Mouse (Mus musculus) heart, postnatal 0 days (tissue): ENCODE measurements around the gene Map2k6. TPM values are rescaled to one million over a fixed set of nuclear protein-coding genes. Genes with fewer than 3 reads are reported as not detected.

Source experiments
- ATAC-seq: fragments of 200-750 bp; cut with Nextera tagmentation; 2 replicates; pipeline ENCODE4 v1.8.0; 2017; ENCODE audit warnings: low read depth, moderate number of reproducible peaks, moderate library complexity; ENCODE audit not compliant: insufficient read depth
- DNase-seq: peaks from one replicate; pipeline ENCODE4 v3.0.0-alpha.2; 2016; ENCODE audit warnings: low spot score
- H3K27ac ChIP-seq: fragments of 300-500 bp; sonication (generic); 2 replicates; pipeline ENCODE4 v1.5.1; 2014; ENCODE audit warnings: low read depth, mild to moderate bottlenecking
- H3K27me3 ChIP-seq: fragments of 300-500 bp; sonication (generic); 2 replicates; pipeline ENCODE4 v1.6.1; 2014; ENCODE audit warnings: low read length, mixed read lengths; ENCODE audit not compliant: control insufficient read depth, insufficient read depth
- H3K36me3 ChIP-seq: fragments of 300-500 bp; sonication (generic); replicated peaks from 2 replicates; pipeline ENCODE4 v1.6.1; 2014; ENCODE audit warnings: low read length, mixed read lengths; ENCODE audit not compliant: control insufficient read depth, insufficient read depth
- H3K4me1 ChIP-seq: fragments of 300-500 bp; sonication (generic); 2 replicates; pipeline ENCODE4 v1.6.1; 2014; ENCODE audit warnings: antibody characterized with exemption; ENCODE audit not compliant: control insufficient read depth, insufficient read depth
- H3K4me2 ChIP-seq: fragments of 300-500 bp; sonication (generic); 2 replicates; pipeline ENCODE4 v1.6.1; 2014; ENCODE audit warnings: low read depth, mild to moderate bottlenecking, low read length, moderate library complexity
- H3K4me3 ChIP-seq: fragments of 300-500 bp; sonication (generic); 2 replicates; pipeline ENCODE4 v1.5.1; 2014; ENCODE audit warnings: low read depth, low read length
- H3K9ac ChIP-seq: fragments of 300-500 bp; sonication (generic); replicated peaks from 2 replicates; pipeline ENCODE4 v1.6.1; 2014; ENCODE audit warnings: low read depth, low read length, mixed read lengths
- H3K9me3 ChIP-seq: fragments of 300-500 bp; sonication (generic); replicated peaks from 2 replicates; pipeline ENCODE4 v1.6.1; 2016; ENCODE audit warnings: low read length; ENCODE audit not compliant: control insufficient read depth
- CTCF ChIP-seq: IDR thresholded peaks from 2 replicates; pipeline ENCODE4 v1.5.1; 2016; ENCODE audit warnings: antibody characterized with exemption, control low read depth, low read depth
- EP300 ChIP-seq: IDR thresholded peaks from 2 replicates; pipeline ENCODE4 v1.6.1; 2016; ENCODE audit warnings: antibody characterized with exemption, low read depth
- WGBS: fragments of 180-500 bp; shearing (Covaris S2); extraction: QIAGEN DNeasy Blood & Tissue Kit; methylation state at CpG from one replicate; pipeline ENCODE4 v1.1.7; 2014; 5-methylcytosine and 5-hydroxymethylcytosine counted together
- polyA plus RNA-seq: library from polyadenylated mRNA; unstranded; fragments of >200 nt; fragmentation: Nextera tagmentation; extraction: Ambion mirVana; gene quantifications from 2 replicates; pipeline ENCODE4 v1.2.1, GENCODE M21; 2015
- total RNA-seq: library from RNA; depleted of rRNA; stranded (reverse); fragments of >200 nt; gene quantifications from 2 replicates; pipeline ENCODE4 v1.2.3, GENCODE M21; 2014; ENCODE audit warnings: low replicate concordance

The Map2k6 gene
- total and polyA plus RNA-seq, 2 experiments from 2014 or later, result 9.3 to 17.4 TPM

DNA sequence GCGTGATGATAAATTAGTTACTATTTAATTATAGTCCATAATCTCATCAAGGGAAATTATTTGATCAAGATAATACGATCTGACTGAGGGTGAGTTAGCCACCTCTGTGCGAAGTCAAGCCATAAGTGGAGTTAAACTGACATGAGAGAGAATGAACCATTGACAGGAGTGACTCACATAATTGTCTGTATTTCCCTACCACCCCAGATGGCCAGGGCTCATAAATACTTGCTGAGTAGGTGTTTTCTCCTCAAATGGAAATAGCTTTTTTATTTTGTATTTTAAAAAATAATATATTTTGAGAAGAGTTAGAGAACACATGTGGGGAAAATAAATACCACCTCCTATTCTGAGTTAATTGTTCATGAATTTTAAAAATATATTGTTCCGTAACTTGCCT is 127.2 kb downstream of the Map2k6 start:
- Histone ChIP-seq H3K4me3 (no peak overlapping the region), H3K4me1 (no peaks in the 10 kb centered on the region), H3K9me3 (no peaks in the 10 kb centered on the region), H3K27me3 (no peaks in the 10 kb centered on the region), H3K27ac (no peak overlapping the region), H3K4me2 (no peak overlapping the region), H3K9ac (no peak overlapping the region), H3K36me3 (no peaks in the 10 kb centered on the region)
- ATAC-seq (no peak), DNase-seq (no peak)
- TF ChIP-seq EP300, result no peak
- TF ChIP-seq CTCF, result no peak
- 93% methylated on average over 4 of the region's 4 CpGs for WGBS

DNA sequence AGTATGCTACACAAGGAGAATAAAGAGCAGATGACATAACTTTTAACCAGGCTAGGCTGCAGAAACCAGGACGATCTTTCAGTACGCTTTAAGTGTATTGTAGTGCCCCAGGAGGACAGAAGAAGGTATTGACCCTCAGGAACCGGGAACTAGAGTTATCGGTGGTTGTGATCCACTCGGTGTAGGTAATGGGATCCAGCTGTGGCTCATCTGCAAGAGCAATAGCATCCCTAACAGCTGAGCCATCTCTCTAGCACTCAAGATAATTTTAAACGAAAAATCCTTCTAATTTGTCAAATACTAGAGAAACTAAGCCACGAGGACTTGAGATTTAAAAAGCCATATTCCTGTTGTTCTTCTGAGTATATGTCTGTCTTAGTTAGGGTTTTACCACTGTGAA is 132.2 kb downstream of the Map2k6 start:
- Histone ChIP-seq H3K27ac (no peak overlapping the region), H3K4me3 (no peak overlapping the region), H3K36me3 (no peaks in the 10 kb centered on the region), H3K9ac (no peak overlapping the region), H3K4me2 (no peak overlapping the region), H3K9me3 (no peaks in the 10 kb centered on the region), H3K4me1 (no peaks in the 10 kb centered on the region), H3K27me3 (no peaks in the 10 kb centered on the region)
- 62% methylated on average over 7 of the region's 7 CpGs for WGBS
- DNase-seq (no peak), ATAC-seq (no peak)
- TF ChIP-seq CTCF (no peak), EP300 (no peak)

DNA sequence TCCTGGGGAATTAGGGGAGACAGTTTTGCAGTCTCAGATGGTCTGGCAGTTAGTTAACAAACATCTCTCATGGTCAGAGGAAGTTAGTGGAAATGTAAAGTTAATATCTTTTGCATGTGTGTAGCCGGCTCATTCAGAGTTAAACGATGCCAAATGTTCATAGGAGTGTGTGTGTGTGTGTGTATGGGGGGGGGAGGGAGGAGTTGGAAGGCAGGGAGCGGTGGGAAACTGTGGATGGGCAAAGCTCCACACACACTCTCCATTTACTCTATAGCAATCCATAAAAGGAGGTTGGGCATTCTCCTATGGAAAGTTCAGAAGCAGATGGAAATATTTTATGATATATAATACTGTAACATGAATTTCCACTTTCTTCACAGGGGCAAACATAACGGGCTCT is 135.9 kb downstream of the Map2k6 start:
- Histone ChIP-seq H3K9ac (no peak overlapping the region), H3K4me2 (no peak overlapping the region), H3K9me3 (no peaks in the 10 kb centered on the region), H3K36me3 (no peaks in the 10 kb centered on the region), H3K27me3 (no peaks in the 10 kb centered on the region), H3K4me1 (no peaks in the 10 kb centered on the region), H3K27ac (no peak overlapping the region), H3K4me3 (no peak overlapping the region)
- ATAC-seq (no peak), DNase-seq (no peak)
- no peak for TF ChIP-seq EP300
- no peak for TF ChIP-seq CTCF
- 60% methylated on average over 4 of the region's 4 CpGs for WGBS

DNA sequence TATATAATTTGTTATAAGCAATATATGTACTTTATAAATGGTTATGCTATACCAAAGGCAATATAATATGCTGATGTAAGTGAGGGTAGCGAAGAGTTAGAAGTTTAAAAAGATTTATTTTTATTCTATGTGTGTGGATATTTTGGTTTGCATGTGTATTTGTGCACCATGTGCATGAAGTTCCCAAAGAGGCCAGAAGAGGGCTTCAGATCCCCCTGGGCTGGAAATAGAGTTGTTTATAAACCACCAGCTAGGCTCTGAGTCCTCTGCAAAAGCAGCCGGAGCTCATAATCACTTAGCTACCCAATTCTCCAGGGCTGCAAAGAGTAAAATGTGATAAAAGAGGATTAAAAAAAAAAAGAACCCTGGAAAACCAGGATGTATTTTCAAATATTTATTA is 137.6 kb downstream of the Map2k6 start:
- H3K4me3 ChIP-seq, result no peak overlapping the region
- 96% methylated on average over 2 of the region's 2 CpGs for WGBS
- no peak for ATAC-seq

DNA sequence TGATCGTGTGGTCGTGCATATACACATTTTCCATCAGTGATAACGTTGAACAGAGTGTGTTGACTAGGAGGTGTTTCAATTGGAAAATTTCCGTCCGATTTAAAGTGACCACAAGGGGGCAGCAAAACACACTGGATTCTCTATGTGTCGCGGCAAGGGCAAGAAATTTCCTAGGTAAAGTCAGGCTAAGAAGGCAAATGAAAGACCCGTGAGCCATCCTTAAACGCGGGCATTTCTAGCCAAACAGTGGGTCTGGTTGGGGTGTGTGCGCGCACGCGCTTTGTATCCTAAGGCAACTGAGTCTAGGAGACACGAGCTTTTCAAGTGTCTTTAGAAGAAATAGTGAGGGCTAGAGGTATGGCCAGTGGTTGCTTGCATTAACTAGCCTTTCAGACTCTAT is 138.7 kb downstream of the Map2k6 start:
- H3K36me3 ChIP-seq, result no peaks in the 10 kb centered on the region
- H3K27ac ChIP-seq, result no peak overlapping the region
- H3K4me3 ChIP-seq, result peak overlapping the region; percentile 27
- H3K4me2 ChIP-seq, result peak overlapping the region; percentile 62
- H3K9ac ChIP-seq, result no peak overlapping the region
- H3K27me3 ChIP-seq, result no peaks in the 10 kb centered on the region
- ATAC-seq (no peak), DNase-seq (peak; percentile 77)
- no peaks in the 10 kb centered on the region for H3K9me3 ChIP-seq
- no peak for TF ChIP-seq EP300
- TF ChIP-seq CTCF, result peak; percentile 79
- H3K4me1 ChIP-seq, result no peaks in the 10 kb centered on the region
- 6% methylated on average over 15 of the region's 15 CpGs for whole genome bisulfite sequencing

More for the DNA sequence above, 137.6 kb downstream of the Map2k6 start:
- no peak for DNase-seq
- no peak overlapping the region for H3K27ac ChIP-seq
- H3K9ac ChIP-seq, result no peak overlapping the region
- no peak overlapping the region for H3K4me2 ChIP-seq
- no peaks in the 10 kb centered on the region for H3K36me3 ChIP-seq
- no peaks in the 10 kb centered on the region for H3K27me3 ChIP-seq
- TF ChIP-seq EP300 (no peak), CTCF (no peak; the same call in 1 of the 2 replicates)
- H3K9me3 ChIP-seq, result no peaks in the 10 kb centered on the region
- H3K4me1 ChIP-seq, result no peaks in the 10 kb centered on the region

DNA sequence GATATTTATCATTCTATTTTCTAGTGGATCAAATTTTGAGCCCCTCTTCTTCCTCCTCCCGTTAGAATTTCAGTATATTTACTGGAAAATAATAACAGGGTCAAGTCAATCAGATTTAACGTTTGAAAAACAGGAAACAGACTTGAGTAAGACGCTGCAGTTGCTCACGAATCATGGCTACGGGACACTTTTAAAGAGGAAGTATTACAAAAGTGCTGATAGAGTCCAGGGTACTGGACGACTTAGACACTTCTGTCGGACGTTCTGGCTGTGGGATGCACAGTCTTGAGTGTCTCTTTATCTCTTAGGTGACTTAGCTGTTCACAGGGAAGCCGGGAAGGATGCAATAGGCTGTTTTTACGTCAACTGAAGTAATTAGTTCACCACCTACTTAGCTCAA is 139.3 kb downstream of the Map2k6 start:
- H3K27me3 ChIP-seq, result no peaks in the 10 kb centered on the region
- no peaks in the 10 kb centered on the region for H3K36me3 ChIP-seq
- H3K27ac ChIP-seq, result no peak overlapping the region
- no peak for TF ChIP-seq EP300
- no peak for TF ChIP-seq CTCF
- no peaks in the 10 kb centered on the region for H3K9me3 ChIP-seq
- ATAC-seq (no peak), DNase-seq (no peak)
- no peaks in the 10 kb centered on the region for H3K4me1 ChIP-seq
- peak overlapping the region; percentile 62; the same call in 1 of the 2 replicates for H3K4me2 ChIP-seq
- 41% methylated on average over 10 of the region's 10 CpGs for WGBS
- no peak overlapping the region for H3K9ac ChIP-seq
- H3K4me3 ChIP-seq, result peak overlapping the region; percentile 27; the same call in 1 of the 2 replicates
